Mouse (Mus musculus) urinary bladder, postnatal 36 days (tissue): ENCODE measurements at regions not wholly inside any gene's neighbourhood (a gene's known extent, or its start where the extent isn't known, plus 50 kb on each side); places are given as distances from the start of the nearest gene placed in this dataset.

Experiments used
- DNase-seq, 2 experiments: peaks; one replicate each; pipeline ENCODE4 v3.0.0; 2022; ENCODE audit warnings: low spot score in 2 of 2, mixed read lengths in 1 of 2

GRCm38 (mm10) chr3:83689068-83689976 lies 76.8 kb upstream of the Sfrp2 start:
- no peak for DNase-seq

DNA sequence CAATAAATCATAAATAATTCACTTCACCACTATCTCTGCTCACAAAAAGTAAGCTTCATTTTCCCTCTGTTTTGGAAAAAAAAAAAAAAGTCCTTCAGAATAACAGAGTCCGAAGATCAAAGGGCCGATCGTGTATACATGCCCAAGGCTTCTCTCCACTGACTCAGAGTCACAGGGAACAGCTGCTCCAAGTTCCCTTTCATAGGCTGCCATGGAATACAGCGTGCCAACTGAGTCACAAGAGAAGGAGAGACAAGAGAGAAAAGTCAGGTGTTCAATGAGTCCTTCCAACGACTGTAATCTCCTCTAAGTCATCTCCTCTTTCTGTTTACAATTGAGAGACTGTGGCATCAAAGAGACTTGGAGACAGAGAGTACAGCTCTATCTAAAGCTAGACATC lies 71.6 kb upstream of the Sfrp2 start:
- DNase-seq, result no peak

- no peak for DNase-seq
Measured at GRCm38 (mm10) chr3:83699751-83700150, 66.4 kb upstream of the Sfrp2 start.

- no peak for DNase-seq
Measured at GRCm38 (mm10) chr3:83701075-83701474, 65.0 kb upstream of the Sfrp2 start.

GRCm38 (mm10) chr3:83704559-83704958 lies 61.6 kb upstream of the Sfrp2 start:
- no peak for DNase-seq

- DNase-seq, result no peak
Measured at GRCm38 (mm10) chr3:83705253-83705652, 60.9 kb upstream of the Sfrp2 start.

- peak in 1 of 2 experiments; percentile 28 for DNase-seq
Measured at GRCm38 (mm10) chr3:83706531-83707243, 59.4 kb upstream of the Sfrp2 start.

DNA sequence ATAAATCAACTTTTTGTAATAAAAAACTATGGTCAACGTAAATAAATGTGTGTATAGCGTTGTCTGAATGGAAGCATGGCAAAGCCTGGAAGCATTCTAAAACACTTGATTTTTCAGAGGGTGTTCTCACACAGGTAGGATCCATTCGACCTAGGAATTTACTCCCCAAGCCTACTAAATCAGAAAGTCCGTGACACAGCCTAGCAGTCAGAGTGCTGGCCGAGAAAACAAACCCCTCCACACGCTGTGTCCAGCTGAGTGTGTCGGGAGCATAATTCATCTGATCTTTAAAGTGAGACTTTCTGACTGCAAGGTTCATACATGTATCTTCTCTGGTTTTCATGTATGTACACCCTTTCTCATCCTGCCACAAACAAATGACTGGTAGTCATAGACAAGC lies 58.8 kb upstream of the Sfrp2 start:
- DNase-seq, result no peak

DNA sequence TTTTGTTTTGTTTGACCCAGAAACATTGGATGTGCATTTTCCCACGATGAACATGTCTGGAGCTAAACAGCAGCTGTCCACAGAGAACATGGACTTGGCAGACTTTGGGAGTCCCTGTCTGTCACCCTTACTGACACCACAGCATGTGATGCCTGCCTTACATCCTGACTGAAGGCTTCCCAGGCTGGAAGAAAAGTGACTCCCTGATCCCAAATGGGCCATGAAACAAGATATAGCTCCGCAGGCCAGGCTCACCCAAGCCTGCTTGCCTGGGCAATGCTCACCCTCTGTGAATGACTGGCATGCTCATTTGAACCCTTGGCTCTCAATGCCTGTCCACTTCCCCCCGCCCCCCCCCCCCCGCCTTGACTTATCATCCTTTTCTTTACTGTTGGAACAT lies 57.1 kb upstream of the Sfrp2 start:
- no peak for DNase-seq

DNA sequence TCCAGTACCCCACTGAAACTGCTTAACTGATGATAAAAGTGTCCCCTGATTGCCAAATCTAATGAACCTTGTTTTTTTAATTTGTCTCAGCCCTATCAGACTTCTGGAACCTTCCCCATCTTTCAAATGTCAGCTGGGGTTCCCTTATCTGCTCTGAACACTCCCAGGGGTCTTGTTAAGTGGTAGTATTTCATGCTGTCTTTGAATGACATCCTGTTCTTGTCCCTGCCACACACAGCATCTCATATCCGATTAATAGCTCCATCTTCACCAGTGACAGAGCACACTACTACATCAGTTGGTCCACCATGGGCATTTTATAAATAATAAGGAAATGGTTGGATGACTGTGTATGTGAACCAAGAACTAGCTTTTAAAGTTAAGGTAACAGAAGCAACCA lies 56.6 kb upstream of the Sfrp2 start:
- DNase-seq, result no peak

DNA sequence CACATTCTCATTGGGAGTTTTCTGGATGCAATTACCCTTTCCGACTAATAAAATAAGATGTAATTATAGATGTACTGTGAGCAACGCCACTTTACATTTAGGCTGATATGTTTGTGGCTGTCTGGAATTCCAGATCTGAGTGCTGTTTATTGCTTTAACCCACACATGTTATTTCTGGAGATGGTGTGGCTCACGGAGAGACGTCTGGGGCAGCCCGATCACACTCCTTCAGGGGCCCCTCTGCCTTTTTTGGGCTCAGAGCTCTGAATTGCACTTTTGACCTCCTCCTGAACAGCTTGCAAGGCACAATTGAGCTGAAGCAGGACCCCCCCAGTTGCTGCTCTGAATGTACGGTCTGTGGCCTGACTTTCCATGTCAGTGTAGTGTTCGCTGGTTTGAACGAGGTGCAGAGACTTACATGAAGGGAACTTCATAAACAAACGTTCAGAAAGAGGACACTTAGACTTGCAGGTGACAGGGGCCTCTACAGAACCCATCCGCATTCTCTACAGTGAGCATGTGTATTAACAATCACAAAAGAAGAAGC lies 55.1 kb upstream of the Sfrp2 start:
- no peak for DNase-seq

- DNase-seq, result no peak
Measured at GRCm38 (mm10) chr3:83712355-83712754, 53.8 kb upstream of the Sfrp2 start.

DNA sequence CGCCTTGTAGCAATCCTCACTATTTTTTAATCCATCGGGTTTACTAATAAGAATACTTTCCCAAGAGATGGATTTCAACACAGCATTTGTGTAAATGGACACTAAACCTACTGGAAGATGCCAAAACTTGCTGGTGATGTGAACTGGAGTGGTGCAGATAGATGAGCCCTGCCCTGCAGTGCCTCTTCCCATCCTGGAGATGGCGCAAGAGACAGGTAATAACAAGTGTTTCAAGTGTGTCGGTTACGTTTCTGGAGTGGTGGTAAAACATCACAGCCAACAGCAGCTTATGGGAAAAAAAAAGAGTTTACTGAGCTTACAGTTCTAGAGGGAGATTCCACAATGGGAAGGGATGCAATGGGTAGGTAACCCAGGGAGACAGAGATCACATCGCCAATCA lies 51.5 kb upstream of the Sfrp2 start:
- DNase-seq, result no peak
